ENCODE assay signal across 11 mouse cellular contexts in the genomic region with DNA sequence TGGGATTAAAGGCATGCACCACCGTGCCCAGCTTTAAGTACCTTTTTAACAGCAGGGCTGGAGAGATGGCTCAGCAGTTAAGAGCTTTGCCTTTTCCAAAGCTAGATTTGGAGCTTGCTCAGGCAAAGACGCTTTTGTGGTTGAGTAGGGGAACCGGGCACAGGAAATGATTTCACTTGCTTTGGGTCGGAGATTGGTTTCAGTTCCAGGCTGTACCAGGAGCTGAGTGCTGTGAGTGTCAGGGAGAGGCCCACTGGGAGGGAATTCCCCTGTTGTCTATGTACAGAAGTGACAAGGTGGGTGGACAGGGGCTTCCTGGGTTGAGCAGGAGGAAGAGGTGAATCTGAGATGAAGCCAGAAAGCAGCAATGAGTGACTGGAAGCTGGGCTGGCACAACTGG. TPM values are rescaled to one million over a fixed set of nuclear protein-coding genes. Genes with fewer than 3 reads are reported as not detected.
DNase-seq lines count a peak whose midpoint lies in the region; ATAC-seq and TF ChIP-seq lines count a peak whose summit lies in the region.
"Had no signal": no experiment of that assay in that cellular context is flagged by ENCODE, and none has a peak within 500 bp of the region (broad histone marks: within the 10 kb centered on the region; RNA-seq: fewer than 3 reads in every experiment).

No protein-coding gene starts in this region.

- H3K27me3 ChIP-seq in hindbrain, embryonic 10.5 days (ENCODE audit: insufficient read depth, poor library complexity, severe bottlenecking), result no peaks in the 10 kb centered on the region
- H3K27me3 ChIP-seq in hindbrain, embryonic 11.5 days (ENCODE audit: control insufficient read depth, insufficient read depth, low read length), result no peaks in the 10 kb centered on the region; the same call in 1 of the 2 replicates
- H3K27me3 ChIP-seq in intestine, postnatal 0 days (replicated peaks; ENCODE audit: control insufficient read depth, insufficient read depth, low read length), result no peaks in the 10 kb centered on the region
- H3K27me3 ChIP-seq in forebrain, embryonic 15.5 days, result no peaks in the 10 kb centered on the region

- WGBS in hindbrain, embryonic 10.5 days, result 87% methylated on average over 4 of the region's 4 CpGs
- WGBS in hindbrain, embryonic 11.5 days, result 88% methylated on average over 4 of the region's 4 CpGs
- WGBS in intestine, postnatal 0 days, result 70% methylated on average over 4 of the region's 4 CpGs
- 90% methylated on average over 4 of the region's 4 CpGs for WGBS in forebrain, embryonic 15.5 days

- no peak overlapping the region for H3K4me3 ChIP-seq in hindbrain, embryonic 10.5 days
- no peak overlapping the region for H3K4me3 ChIP-seq in hindbrain, embryonic 11.5 days (ENCODE audit: low read depth, low read length)
- no peak overlapping the region for H3K4me3 ChIP-seq in intestine, postnatal 0 days (ENCODE audit: low read depth, low read length)
- H3K4me3 ChIP-seq in forebrain, embryonic 15.5 days, result no peak overlapping the region
- H3K4me3 ChIP-seq: liver, embryonic 12.5 days had no signal

- H3K36me3 ChIP-seq in hindbrain, embryonic 10.5 days, result peaks cover 14% of the 10 kb centered on the region; the same call in 1 of the 2 replicates
- no peaks in the 10 kb centered on the region for H3K36me3 ChIP-seq in hindbrain, embryonic 11.5 days (ENCODE audit: control insufficient read depth, insufficient read depth, low read length)
- no peaks in the 10 kb centered on the region for H3K36me3 ChIP-seq in intestine, postnatal 0 days (ENCODE audit: control insufficient read depth, insufficient read depth)
- no peaks in the 10 kb centered on the region for H3K36me3 ChIP-seq in forebrain, embryonic 15.5 days
- H3K36me3 ChIP-seq: liver, embryonic 12.5 days had no signal

- no peak for DNase-seq in hindbrain, embryonic 10.5 days (ENCODE audit: low spot score)
- no peak for DNase-seq in hindbrain, embryonic 11.5 days (ENCODE audit: low spot score)
- DNase-seq in 3134 (ENCODE audit: extremely low read depth, insufficient read length, low spot score), result peak; percentile 48
- peak; percentile 73 for DNase-seq in CD4-positive, CD25-positive, alpha-beta regulatory T cell, adult 2 months (ENCODE audit: low read depth, low spot score)
- peak; percentile 61 for DNase-seq in lung, postnatal 36 days
- no peak for DNase-seq in right cerebral cortex, postnatal 25 days

- H3K9me3 ChIP-seq in hindbrain, embryonic 10.5 days, result no peaks in the 10 kb centered on the region
- no peaks in the 10 kb centered on the region for H3K9me3 ChIP-seq in hindbrain, embryonic 11.5 days (ENCODE audit: control insufficient read depth, low read length)
- H3K9me3 ChIP-seq in intestine, postnatal 0 days (ENCODE audit: control insufficient read depth), result no peaks in the 10 kb centered on the region
- H3K9me3 ChIP-seq in forebrain, embryonic 15.5 days, result no peaks in the 10 kb centered on the region
- H3K9me3 ChIP-seq: liver, embryonic 12.5 days had no signal

- ATAC-seq in hindbrain, embryonic 11.5 days (ENCODE audit: low FRiP score), result no peak
- no peak for ATAC-seq in intestine, postnatal 0 days
- no peak for ATAC-seq in forebrain, embryonic 15.5 days (replicated peaks)
- ATAC-seq: forebrain, embryonic 16.5 days; liver, embryonic 12.5 days had no signal

- TF ChIP-seq CTCF in intestine, postnatal 0 days (IDR thresholded peaks at IDR 0.05; ENCODE audit: low read depth), result no peak

- no peak overlapping the region for H3K4me2 ChIP-seq in hindbrain, embryonic 11.5 days (replicated peaks; ENCODE audit: low read depth, low read length)
- no peak overlapping the region for H3K4me2 ChIP-seq in intestine, postnatal 0 days (replicated peaks; ENCODE audit: low read depth)
- no peak overlapping the region for H3K4me2 ChIP-seq in forebrain, embryonic 15.5 days (replicated peaks)
- H3K4me2 ChIP-seq: hindbrain, embryonic 14.5 days; liver, embryonic 12.5 days had no signal

- H3K4me1 ChIP-seq in hindbrain, embryonic 10.5 days (replicated peaks), result peaks cover 80% of the 10 kb centered on the region
- H3K4me1 ChIP-seq in hindbrain, embryonic 11.5 days (replicated peaks; ENCODE audit: control insufficient read depth, insufficient read depth, low read length), result no peaks in the 10 kb centered on the region; the same call in 1 of the 2 replicates
- no peaks in the 10 kb centered on the region for H3K4me1 ChIP-seq in intestine, postnatal 0 days (replicated peaks; ENCODE audit: control insufficient read depth, insufficient read depth, low read length)
- 0 out of 2 replicates have a peak, but pooled peaks cover 5% of the 10 kb centered on the region for H3K4me1 ChIP-seq in forebrain, embryonic 15.5 days

- peak overlapping the region; percentile 40; the same call in 1 of the 2 replicates for H3K27ac ChIP-seq in hindbrain, embryonic 10.5 days
- no peak overlapping the region for H3K27ac ChIP-seq in hindbrain, embryonic 11.5 days (ENCODE audit: low read depth, low read length)
- no peak overlapping the region for H3K27ac ChIP-seq in intestine, postnatal 0 days (ENCODE audit: low read depth, low read length)
- no peak overlapping the region for H3K27ac ChIP-seq in forebrain, embryonic 15.5 days (replicated peaks)
- H3K27ac ChIP-seq: hindbrain, embryonic 14.5 days; liver, embryonic 12.5 days had no signal

- no peak overlapping the region for H3K9ac ChIP-seq in hindbrain, embryonic 11.5 days (ENCODE audit: low read depth, low read length)
- no peak overlapping the region for H3K9ac ChIP-seq in intestine, postnatal 0 days (ENCODE audit: low read depth, low read length)
- no peak overlapping the region for H3K9ac ChIP-seq in forebrain, embryonic 15.5 days (replicated peaks)
- H3K9ac ChIP-seq: hindbrain, embryonic 14.5 days; liver, embryonic 12.5 days had no signal

RNA-seq across cellular contexts. Expression of a gene that starts 9.5 kb away (rescaled TPM):
- 20.5 and 27.1 TPM in 2 replicates for polyA plus RNA-seq in hindbrain, embryonic 10.5 days (2016; fragmentation: Nextera tagmentation; extraction: Ambion mirVana)
- 17.6 TPM in 2 replicates for polyA plus RNA-seq in hindbrain, embryonic 11.5 days (2014; fragmentation: Nextera tagmentation; extraction: Ambion mirVana)
- 7.1 and 10.1 TPM in 2 replicates for polyA plus RNA-seq in intestine, postnatal 0 days (2015; fragmentation: Nextera tagmentation; extraction: Ambion mirVana)
- polyA plus RNA-seq in forebrain, embryonic 15.5 days (2015; fragmentation: Nextera tagmentation; extraction: Ambion mirVana), result 39.2 and 43.4 TPM in 2 replicates

RNA-seq across cellular contexts. Expression of a gene that starts 39.3 kb away (rescaled TPM):
- polyA plus RNA-seq in hindbrain, embryonic 10.5 days (2016; fragmentation: Nextera tagmentation; extraction: Ambion mirVana), result 64.7 and 64.8 TPM in 2 replicates
- polyA plus RNA-seq in hindbrain, embryonic 11.5 days (2014; fragmentation: Nextera tagmentation; extraction: Ambion mirVana), result 77.7 and 80.7 TPM in 2 replicates
- polyA plus RNA-seq in intestine, postnatal 0 days (2015; fragmentation: Nextera tagmentation; extraction: Ambion mirVana), result 16.8 and 18.7 TPM in 2 replicates
- polyA plus RNA-seq in forebrain, embryonic 15.5 days (2015; fragmentation: Nextera tagmentation; extraction: Ambion mirVana), result 60.6 and 61.4 TPM in 2 replicates

Comparison
In these comparisons a context has a peak if more than half of its experiments do, and no peak if none do; other contexts are left out.
1. DNase-seq: peak in 3134 (single experiment), CD4-positive, CD25-positive, alpha-beta regulatory T cell, adult 2 months (single experiment) and lung, postnatal 36 days (single experiment); none in hindbrain, embryonic 10.5 days (single experiment), hindbrain, embryonic 11.5 days (single experiment) and right cerebral cortex, postnatal 25 days (single experiment).